Mouse (Mus musculus) intestine, embryonic 16.5 days (tissue): ENCODE measurements around the gene Fstl1. TPM values are rescaled to one million over a fixed set of nuclear protein-coding genes. Genes with fewer than 3 reads are reported as not detected.

Experiments
- ATAC-seq: fragments of 200-750 bp; cut with Nextera tagmentation; 2 replicates; pipeline ENCODE4 v1.8.0; 2017; ENCODE audit warnings: moderate TSS enrichment, moderate library complexity
- H3K27ac ChIP-seq: fragments of 300-500 bp; sonication (generic); 2 replicates; pipeline ENCODE4 v1.5.1; 2014; ENCODE audit warnings: mild to moderate bottlenecking, low read length
- H3K27me3 ChIP-seq: fragments of 300-500 bp; sonication (generic); replicated peaks from 2 replicates; pipeline ENCODE4 v1.6.1; 2014; ENCODE audit warnings: low read length, control low read depth, mixed read lengths; ENCODE audit not compliant: control insufficient read depth, insufficient read depth
- H3K36me3 ChIP-seq: fragments of 300-500 bp; sonication (generic); 2 replicates; pipeline ENCODE4 v1.6.1; 2014; ENCODE audit warnings: low read length, control low read depth; ENCODE audit not compliant: control insufficient read depth, insufficient read depth
- H3K4me1 ChIP-seq: fragments of 300-500 bp; sonication (generic); 2 replicates; pipeline ENCODE4 v1.6.1; 2014; ENCODE audit warnings: low read length, control low read depth, mixed read lengths; ENCODE audit not compliant: control insufficient read depth, insufficient read depth
- H3K4me2 ChIP-seq: fragments of 300-500 bp; sonication (generic); 2 replicates; pipeline ENCODE4 v1.6.1; 2014; ENCODE audit warnings: low read depth, low read length, control low read depth
- H3K4me3 ChIP-seq: fragments of 300-500 bp; sonication (generic); 2 replicates; pipeline ENCODE4 v1.5.1; 2014; ENCODE audit warnings: mild to moderate bottlenecking, low read length
- H3K9ac ChIP-seq: fragments of 300-500 bp; sonication (generic); 2 replicates; pipeline ENCODE4 v1.6.1; 2014; ENCODE audit warnings: low read depth, low read length
- H3K9me3 ChIP-seq: fragments of 300-500 bp; sonication (generic); 2 replicates; pipeline ENCODE4 v1.6.1; 2016; ENCODE audit warnings: low read length, control low read depth; ENCODE audit not compliant: control insufficient read depth
- WGBS: fragments of 180-500 bp; shearing (Covaris S2); extraction: QIAGEN DNeasy Blood & Tissue Kit; methylation state at CpG from one replicate; pipeline ENCODE4 v1.1.7; 2014; 5-methylcytosine and 5-hydroxymethylcytosine counted together
- polyA plus RNA-seq: library from polyadenylated mRNA; unstranded; fragments of >200 nt; fragmentation: Nextera tagmentation; extraction: Ambion mirVana; gene quantifications from 2 replicates; pipeline ENCODE4 v1.2.1, GENCODE M21; 2015

The Fstl1 gene
- polyA plus RNA-seq, 1 experiment from 2014 or later = 225 TPM

DNA sequence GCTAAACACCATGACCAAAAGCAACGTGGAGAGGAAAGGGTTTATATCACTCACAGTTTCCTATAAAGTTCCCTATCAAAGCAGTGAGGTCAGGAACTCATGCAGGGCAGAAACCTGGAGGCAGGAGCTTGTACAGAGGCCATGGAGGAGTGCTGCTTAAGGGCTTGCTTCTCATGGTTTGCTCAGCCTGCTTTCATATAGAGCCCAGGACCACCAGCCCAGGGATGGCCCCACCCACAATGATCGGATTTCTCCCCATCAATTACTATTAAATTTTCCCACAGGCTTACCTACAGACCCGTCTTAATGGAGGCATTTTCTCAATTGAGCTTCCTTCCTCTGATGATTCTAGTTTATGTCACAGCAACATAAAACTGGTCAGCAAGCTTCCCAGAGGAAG, 60.9 kb downstream of the Fstl1 start:
- no peak for ATAC-seq
- H3K9ac ChIP-seq = no peak overlapping the region

DNA sequence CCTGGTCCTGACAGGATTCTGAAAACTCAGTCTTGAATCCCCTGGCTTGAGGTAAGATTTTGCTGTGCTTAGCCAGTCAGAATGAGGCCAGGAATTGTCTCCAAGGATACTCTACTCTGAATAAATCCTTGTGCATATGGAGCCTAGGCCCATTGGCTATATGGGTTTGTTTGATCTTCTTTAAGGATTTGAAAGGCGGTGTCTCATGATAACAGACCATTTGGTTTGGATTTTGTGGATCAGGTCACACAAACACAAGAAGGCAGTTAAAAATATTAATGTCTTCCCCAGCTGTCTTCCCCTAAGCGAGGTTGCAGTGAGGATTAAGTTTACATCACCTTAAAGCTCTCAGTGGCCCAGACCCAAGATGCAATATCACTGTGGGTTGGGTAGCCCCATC, 65.8 kb downstream of the Fstl1 start:
- H3K27me3 ChIP-seq = no peaks in the 10 kb centered on the region
- H3K27ac ChIP-seq = no peak overlapping the region
- H3K4me2 ChIP-seq = no peak overlapping the region
- H3K9me3 ChIP-seq = no peaks in the 10 kb centered on the region
- no peak for ATAC-seq
- H3K36me3 ChIP-seq = no peaks in the 10 kb centered on the region
- peaks cover 14% of the 10 kb centered on the region for H3K4me1 ChIP-seq
- H3K4me3 ChIP-seq = no peak overlapping the region
- no peak overlapping the region for H3K9ac ChIP-seq
- WGBS = 71% methylated on average over 2 of the region's 2 CpGs

More for the DNA sequence above, 60.9 kb downstream of the Fstl1 start:
- Histone ChIP-seq H3K36me3 (no peaks in the 10 kb centered on the region; the same call in 1 of the 2 replicates), H3K27me3 (no peaks in the 10 kb centered on the region), H3K9me3 (no peaks in the 10 kb centered on the region), H3K4me2 (no peak overlapping the region), H3K4me1 (no peaks in the 10 kb centered on the region), H3K4me3 (no peak overlapping the region), H3K27ac (no peak overlapping the region)
- WGBS = 53% methylated on average over 3 of the region's 3 CpGs

DNA sequence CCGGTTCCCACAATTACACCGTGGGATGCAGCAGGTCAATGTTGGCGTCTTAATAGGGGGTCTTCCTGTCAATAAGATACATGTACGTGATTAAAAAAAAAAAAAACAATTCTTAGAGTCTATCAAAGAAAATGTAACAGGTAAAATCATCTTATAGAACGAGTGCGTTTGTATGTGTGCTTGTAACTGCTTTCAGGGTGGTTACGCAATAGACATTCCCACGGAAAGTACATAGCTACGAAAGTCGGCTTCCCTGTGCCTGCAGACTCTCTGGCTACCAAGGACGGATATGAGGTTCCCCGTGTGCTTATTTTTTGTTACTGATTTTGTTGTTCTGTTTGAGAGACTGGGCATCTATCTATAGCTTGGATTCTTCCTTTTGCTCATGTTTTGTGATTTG, 67.1 kb downstream of the Fstl1 start:
- H3K4me3 ChIP-seq = no peak overlapping the region
- no peaks in the 10 kb centered on the region for H3K27me3 ChIP-seq
- no peak overlapping the region for H3K27ac ChIP-seq
- H3K9me3 ChIP-seq = no peaks in the 10 kb centered on the region
- WGBS = 82% methylated on average over 12 of the region's 12 CpGs
- no peak overlapping the region for H3K4me2 ChIP-seq
- no peaks in the 10 kb centered on the region for H3K36me3 ChIP-seq
- no peak overlapping the region for H3K9ac ChIP-seq
- peaks cover 14% of the 10 kb centered on the region for H3K4me1 ChIP-seq
- ATAC-seq = no peak

DNA sequence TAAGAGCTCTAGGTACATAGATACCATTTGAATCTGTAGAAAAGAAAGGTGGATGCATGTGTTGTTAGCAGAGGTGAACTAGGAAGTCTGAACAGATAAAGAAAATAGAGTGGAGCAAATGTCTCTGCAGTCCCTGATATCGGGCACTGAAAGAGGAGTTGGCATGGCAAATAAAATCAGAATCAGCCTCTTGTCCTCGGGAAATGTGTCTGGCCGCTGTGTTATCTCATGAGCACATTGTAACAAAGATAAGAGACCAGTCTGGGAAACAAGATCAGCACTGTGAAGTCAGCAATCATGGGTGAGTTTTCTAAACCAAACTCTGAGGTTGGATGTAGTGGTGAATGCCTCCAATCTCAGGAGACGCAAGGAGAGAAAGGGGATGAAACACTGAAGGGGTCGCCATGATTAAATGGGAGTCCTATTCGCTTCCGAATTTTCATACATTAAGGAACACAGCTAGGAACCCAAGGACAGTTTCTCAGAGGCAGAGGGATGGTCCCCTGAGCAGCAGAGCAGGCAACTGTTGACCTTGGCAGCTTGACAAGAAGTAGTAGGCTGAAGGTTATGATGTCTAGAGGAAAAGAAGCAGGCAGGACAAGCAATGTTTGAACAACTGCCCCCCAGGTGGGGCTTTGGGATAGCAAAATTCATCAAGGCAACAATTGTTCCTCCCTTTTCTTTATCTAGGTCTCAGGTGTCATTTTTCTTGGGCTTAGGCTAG, 68.7 kb downstream of the Fstl1 start:
- no peaks in the 10 kb centered on the region for H3K36me3 ChIP-seq
- no peak overlapping the region for H3K4me2 ChIP-seq
- peaks cover 14% of the 10 kb centered on the region for H3K4me1 ChIP-seq
- H3K27me3 ChIP-seq = no peaks in the 10 kb centered on the region
- peak; percentile 46; the same call in 1 of the 2 replicates for ATAC-seq
- no peak overlapping the region for H3K9ac ChIP-seq
- 67% methylated on average over 7 of the region's 7 CpGs for WGBS
- no peaks in the 10 kb centered on the region for H3K9me3 ChIP-seq
- no peak overlapping the region for H3K4me3 ChIP-seq
- no peak overlapping the region for H3K27ac ChIP-seq

DNA sequence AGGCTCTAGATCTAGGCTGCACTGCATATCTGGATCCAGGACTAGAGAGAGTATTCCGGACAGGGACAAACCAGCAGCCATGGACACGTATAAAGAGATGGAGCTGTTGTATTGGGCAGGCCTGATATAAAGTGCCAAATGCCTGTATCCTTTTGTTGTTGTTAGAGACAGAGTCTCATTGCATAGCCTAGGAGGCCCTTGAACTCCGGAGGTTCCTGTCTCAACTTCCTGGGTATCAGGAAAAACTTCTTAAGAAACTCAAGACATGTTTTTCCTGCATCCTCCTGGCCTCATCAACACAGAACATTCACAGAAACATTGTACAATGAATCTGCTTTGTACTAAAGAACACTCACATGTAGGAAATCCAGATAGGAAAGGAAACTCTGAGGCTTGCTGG, 70.4 kb downstream of the Fstl1 start:
- no peaks in the 10 kb centered on the region for H3K9me3 ChIP-seq
- H3K4me3 ChIP-seq = no peak overlapping the region
- H3K9ac ChIP-seq = no peak overlapping the region
- no peaks in the 10 kb centered on the region for H3K36me3 ChIP-seq
- H3K4me1 ChIP-seq = peaks cover 14% of the 10 kb centered on the region
- no peak for ATAC-seq
- no peaks in the 10 kb centered on the region for H3K27me3 ChIP-seq
- no peak overlapping the region for H3K4me2 ChIP-seq
- no peak overlapping the region for H3K27ac ChIP-seq
- WGBS = 85% methylated on average over 3 of the region's 3 CpGs

DNA sequence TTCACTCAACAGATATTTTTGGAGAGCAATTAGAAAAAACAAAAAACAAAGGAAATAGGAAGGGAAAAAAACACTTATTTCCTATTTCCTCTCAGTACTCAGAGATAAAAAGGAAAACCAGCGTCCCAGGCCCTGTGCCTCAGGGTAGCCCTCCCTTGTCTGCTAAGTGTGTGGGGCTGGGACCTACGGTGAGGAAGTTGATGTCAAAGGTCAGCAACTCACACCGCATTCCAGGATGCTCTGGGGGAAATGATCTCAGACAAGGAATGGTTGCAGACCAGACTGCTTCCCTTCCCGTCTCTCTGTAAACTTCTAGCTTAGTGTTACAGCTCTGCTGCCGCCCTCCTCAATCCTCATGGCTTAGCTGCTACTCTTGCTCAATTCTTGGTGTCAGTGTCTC, 74.7 kb downstream of the Fstl1 start:
- 0 out of 2 replicates have a peak, but pooled peaks cover 2% of the 10 kb centered on the region for H3K4me1 ChIP-seq
- no peaks in the 10 kb centered on the region for H3K9me3 ChIP-seq
- H3K27me3 ChIP-seq = no peaks in the 10 kb centered on the region
- no peaks in the 10 kb centered on the region for H3K36me3 ChIP-seq
- H3K27ac ChIP-seq = no peak overlapping the region
- no peak overlapping the region for H3K9ac ChIP-seq
- ATAC-seq = peak; percentile 40; the same call in 1 of the 2 replicates
- 33% methylated on average over 5 of the region's 5 CpGs for WGBS
- H3K4me3 ChIP-seq = no peak overlapping the region
- H3K4me2 ChIP-seq = no peak overlapping the region

DNA sequence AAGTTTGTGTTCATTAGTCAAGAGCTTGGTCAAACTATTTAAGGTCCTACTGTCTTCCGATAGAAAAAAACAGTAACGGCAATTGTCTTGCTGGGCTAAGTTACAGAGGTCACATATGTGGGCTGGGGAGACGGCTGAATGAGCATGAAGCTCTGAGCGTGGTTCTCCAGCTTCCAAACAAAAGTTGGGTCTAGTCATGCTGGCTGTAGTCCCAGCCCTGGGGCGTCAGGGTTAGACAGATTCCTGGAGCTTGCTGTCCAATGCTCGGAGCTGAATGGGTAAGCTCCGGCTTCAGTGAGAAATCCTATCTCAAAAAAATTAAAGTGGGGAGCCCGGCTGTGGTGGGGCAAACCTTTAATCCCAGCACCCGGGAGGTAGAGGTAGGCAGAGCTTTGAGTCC, 76.6 kb downstream of the Fstl1 start:
- Histone ChIP-seq H3K36me3 (no peaks in the 10 kb centered on the region), H3K4me1 (no peaks in the 10 kb centered on the region), H3K4me2 (no peak overlapping the region), H3K4me3 (no peak overlapping the region), H3K9ac (no peak overlapping the region), H3K27ac (no peak overlapping the region), H3K9me3 (no peaks in the 10 kb centered on the region), H3K27me3 (no peaks in the 10 kb centered on the region)
- ATAC-seq = no peak
- WGBS = 66% methylated on average over 9 of the region's 9 CpGs

DNA sequence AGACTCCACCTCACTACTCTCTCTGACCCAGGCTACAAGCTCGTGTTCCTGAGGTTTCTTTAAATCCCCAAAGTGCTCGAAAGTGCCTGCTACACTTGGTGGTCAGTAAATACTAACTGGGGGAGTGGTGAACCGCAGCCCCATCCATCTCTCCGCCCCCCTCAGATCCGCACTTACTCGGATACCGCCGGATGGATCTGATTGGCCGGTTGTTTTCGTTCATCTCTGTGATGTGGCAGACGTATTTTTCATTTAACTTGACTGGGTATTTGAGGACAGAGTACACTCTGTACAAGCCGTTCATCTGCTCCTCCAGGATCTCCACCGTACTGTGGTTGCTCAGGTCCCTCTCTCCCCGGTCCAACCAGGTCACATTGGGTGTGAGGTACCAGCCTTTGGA, 77.4 kb downstream of the Fstl1 start:
- H3K36me3 ChIP-seq = no peaks in the 10 kb centered on the region
- H3K27ac ChIP-seq = no peak overlapping the region
- H3K9me3 ChIP-seq = no peaks in the 10 kb centered on the region
- H3K9ac ChIP-seq = no peak overlapping the region
- H3K4me1 ChIP-seq = no peaks in the 10 kb centered on the region
- no peak overlapping the region for H3K4me3 ChIP-seq
- 69% methylated on average over 14 of the region's 14 CpGs for WGBS
- ATAC-seq = no peak
- no peak overlapping the region for H3K4me2 ChIP-seq
- H3K27me3 ChIP-seq = no peaks in the 10 kb centered on the region

DNA sequence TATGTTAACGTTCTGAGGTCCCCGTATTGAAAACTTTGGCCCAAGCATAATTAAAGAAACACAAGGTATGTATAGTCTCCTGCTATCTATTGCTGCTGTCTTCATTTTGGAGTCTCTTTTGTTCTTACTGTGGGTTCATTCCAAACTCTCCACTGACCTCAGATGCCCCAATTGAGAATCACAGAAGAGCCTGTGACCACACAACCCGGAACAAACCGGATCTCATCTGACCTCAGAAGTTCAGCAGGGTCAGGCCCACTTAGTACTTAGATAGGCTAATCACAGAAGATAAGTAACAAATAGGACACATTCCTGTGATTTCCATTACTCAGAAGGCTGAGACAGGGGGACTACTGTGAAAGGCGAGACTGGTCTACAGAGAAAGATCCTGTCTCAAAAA, 77.9 kb downstream of the Fstl1 start:
- no peak overlapping the region for H3K27ac ChIP-seq
- H3K27me3 ChIP-seq = no peaks in the 10 kb centered on the region
- no peaks in the 10 kb centered on the region for H3K9me3 ChIP-seq
- 52% methylated on average over 5 of the region's 5 CpGs for WGBS
- no peak for ATAC-seq
- H3K9ac ChIP-seq = no peak overlapping the region
- H3K4me1 ChIP-seq = no peaks in the 10 kb centered on the region
- H3K36me3 ChIP-seq = no peaks in the 10 kb centered on the region
- no peak overlapping the region for H3K4me3 ChIP-seq
- no peak overlapping the region for H3K4me2 ChIP-seq

DNA sequence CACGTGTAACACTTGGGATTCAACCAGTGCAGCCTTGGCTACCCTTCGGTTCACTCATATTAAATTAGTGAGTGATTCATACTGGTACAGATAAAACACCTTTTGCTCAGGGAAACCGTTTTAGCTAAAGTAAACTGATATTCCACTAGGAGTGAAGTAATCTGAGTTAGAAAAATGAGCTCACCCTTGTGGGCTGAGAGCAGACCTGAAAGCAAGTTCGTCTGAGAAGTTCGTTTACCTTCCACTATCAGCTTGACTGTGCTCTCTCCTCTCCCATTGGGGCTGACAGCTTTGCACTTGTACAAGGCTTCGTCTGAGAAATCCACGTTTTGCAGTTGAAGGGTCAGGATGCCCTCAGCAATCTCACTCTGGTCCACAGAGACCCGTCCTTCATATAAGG, 78.9 kb downstream of the Fstl1 start:
- WGBS = 46% methylated on average over 8 of the region's 8 CpGs
- no peak for ATAC-seq

More for the DNA sequence above, 78.9 kb downstream of the Fstl1 start:
- Histone ChIP-seq H3K36me3 (no peaks in the 10 kb centered on the region), H3K27ac (no peak overlapping the region), H3K4me2 (no peak overlapping the region), H3K4me1 (no peaks in the 10 kb centered on the region), H3K9ac (no peak overlapping the region), H3K4me3 (no peak overlapping the region), H3K27me3 (no peaks in the 10 kb centered on the region), H3K9me3 (no peaks in the 10 kb centered on the region)
